Mouse (Mus musculus): ENCODE measurements around the gene Psg17. TPM values are rescaled to one million over a fixed set of nuclear protein-coding genes. Genes with fewer than 3 reads are reported as not detected.
A peak's percentile ranks its signal among the peaks of the same experiment; 100 is the strongest.

The Psg17 gene
- polyA plus RNA-seq, 1 experiment from 2014 or later, result 0.08 TPM

DNA sequence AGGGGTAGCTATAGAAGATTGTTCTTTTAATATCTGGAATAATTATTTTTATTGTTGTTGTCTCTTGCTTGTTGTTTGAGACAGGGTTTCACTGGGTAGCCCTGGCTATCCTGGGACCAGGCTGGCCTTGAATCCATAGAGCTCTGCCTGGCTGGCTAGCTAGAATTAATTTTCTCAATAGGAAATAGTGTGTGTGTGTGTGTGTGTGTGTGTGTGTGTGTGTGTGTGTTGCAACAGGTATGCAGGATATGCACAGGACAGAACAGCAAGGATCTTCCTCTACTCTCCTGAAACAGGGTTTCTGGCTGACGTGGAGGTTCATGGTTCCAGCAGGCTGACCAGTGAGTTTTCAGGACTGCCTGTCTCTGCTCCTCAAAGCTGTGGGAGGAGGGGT is 19.8 kb upstream of the Psg17 start:
- Histone ChIP-seq H3K27ac (ENCODE audit: low read depth) (peak overlapping the region; percentile 76; the same call in 1 of the 2 replicates), H3K4me1 (ENCODE audit: insufficient read depth) (0 out of 2 replicates have a peak, but pooled peaks cover 2% of the 10 kb centered on the region), H3K27me3 (ENCODE audit: insufficient read depth, low read length) (no peaks in the 10 kb centered on the region), H3K9me3 (ENCODE audit: low read depth, low read length) (no peaks in the 10 kb centered on the region), H3K36me3 (ENCODE audit: insufficient read depth) (no peaks in the 10 kb centered on the region), H3K9ac (peak overlapping the region; percentile 43), H3K4me2 (peak overlapping the region; percentile 69), H3K4me3 (ENCODE audit: low read depth, low read length) (peak overlapping the region; percentile 31)
- ATAC-seq (ENCODE audit: insufficient read depth), result peak; percentile 18; the same call in 1 of the 2 replicates
- no peak for TF ChIP-seq CTCF (IDR thresholded peaks at IDR 0.05; ENCODE audit: low read depth)
- DNase-seq, result no peak
- WGBS, result 64% methylated on average over 1 of the region's 1 CpGs

DNA sequence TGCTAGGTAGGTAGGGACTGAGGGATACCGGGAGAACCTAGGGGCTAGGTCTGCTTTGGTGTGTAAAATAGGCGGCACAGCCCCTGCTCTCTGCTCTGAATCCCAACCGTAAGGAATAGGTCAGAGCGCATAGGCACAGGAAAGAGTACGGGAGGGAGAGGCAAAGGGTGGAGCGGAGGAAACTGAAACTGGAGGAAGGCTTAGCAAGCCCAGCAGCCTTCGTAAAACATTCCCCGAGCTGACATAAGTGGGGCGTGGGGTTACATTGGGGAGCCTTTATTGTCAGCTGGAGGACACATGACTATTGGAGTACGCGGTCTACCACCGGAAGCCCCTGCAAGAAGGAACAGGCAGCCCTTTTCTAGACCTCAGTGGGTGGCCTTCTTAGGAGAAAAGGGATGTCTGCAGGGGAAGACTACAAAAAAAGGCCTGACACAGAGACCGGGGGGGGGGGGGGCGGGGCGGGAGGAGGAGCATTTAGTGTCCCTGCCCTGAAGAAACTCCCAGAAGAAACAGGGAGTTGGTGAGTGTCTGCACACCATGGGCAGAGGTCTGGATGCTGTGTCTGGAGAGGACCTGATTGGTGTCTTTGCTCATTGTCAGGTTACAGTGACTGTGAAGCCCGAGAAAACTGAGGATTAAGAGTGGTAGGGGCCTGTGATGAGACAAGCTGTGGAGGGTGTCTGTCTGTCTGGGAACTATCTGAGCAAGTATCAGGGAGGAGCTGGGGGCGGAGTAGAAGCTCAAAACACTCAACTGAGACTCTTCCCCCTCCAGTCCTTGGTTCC is 19.2 kb upstream of the Psg17 start:
- H3K4me1 ChIP-seq (ENCODE audit: insufficient read depth), result 0 out of 2 replicates have a peak, but pooled peaks cover 2% of the 10 kb centered on the region
- peak overlapping the region; percentile 41 for H3K4me3 ChIP-seq (ENCODE audit: low read depth, low read length)
- no peak for TF ChIP-seq CTCF (IDR thresholded peaks at IDR 0.05; ENCODE audit: low read depth)
- no peaks in the 10 kb centered on the region for H3K9me3 ChIP-seq (ENCODE audit: low read depth, low read length)
- no peaks in the 10 kb centered on the region for H3K27me3 ChIP-seq (ENCODE audit: insufficient read depth, low read length)
- H3K4me2 ChIP-seq, result peak overlapping the region; percentile 69
- peak overlapping the region; percentile 96 for H3K27ac ChIP-seq (ENCODE audit: low read depth)
- peak overlapping the region; percentile 61 for H3K9ac ChIP-seq
- peak; percentile 87 for DNase-seq
- H3K36me3 ChIP-seq (ENCODE audit: insufficient read depth), result no peaks in the 10 kb centered on the region
- WGBS, result 3% methylated on average over 14 of the region's 17 CpGs
- ATAC-seq (ENCODE audit: insufficient read depth), result peak; percentile 89

DNA sequence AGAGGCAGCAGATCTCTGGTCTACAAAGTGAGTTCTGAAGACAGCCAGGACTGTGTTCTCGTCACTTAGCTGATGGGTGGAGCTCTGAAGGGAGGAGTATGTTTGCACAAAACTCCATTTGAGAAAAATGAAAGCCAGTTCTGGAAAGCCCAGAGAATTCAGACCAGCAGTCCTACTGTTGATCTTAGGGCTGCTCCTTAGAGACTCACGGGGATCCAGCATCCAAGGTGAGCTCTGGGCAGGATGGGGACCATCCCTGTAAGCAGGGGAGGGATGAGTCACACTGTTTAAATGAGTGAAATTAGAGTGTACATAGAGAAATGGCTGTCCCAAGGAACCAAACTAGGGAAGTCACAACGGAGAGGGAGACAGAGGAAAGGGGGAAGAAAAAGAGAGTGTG is 18.5 kb upstream of the Psg17 start, which contains the start of gene Mill2:
Gene Mill2, plus strand, starts transcription at position 102 of the 400 bp plus-strand sequence.
- Histone ChIP-seq H3K9me3 (ENCODE audit: low read depth, low read length) (no peaks in the 10 kb centered on the region), H3K36me3 (ENCODE audit: insufficient read depth) (no peaks in the 10 kb centered on the region), H3K4me1 (ENCODE audit: insufficient read depth) (0 out of 2 replicates have a peak, but pooled peaks cover 2% of the 10 kb centered on the region), H3K9ac (peak within 1 kb of the TSS; percentile 61), H3K4me2 (peak within 1 kb of the TSS; percentile 69), H3K4me3 (ENCODE audit: low read depth, low read length) (peak within 1 kb of the TSS; percentile 41), H3K27ac (ENCODE audit: low read depth) (peak within 1 kb of the TSS; percentile 96), H3K27me3 (ENCODE audit: insufficient read depth, low read length) (no peaks in the 10 kb centered on the region)
- TF ChIP-seq CTCF (IDR thresholded peaks at IDR 0.05; ENCODE audit: low read depth), result no peak
- WGBS, result 7% methylated on average over 3 of the region's 3 CpGs
- DNase-seq (peak; percentile 73), ATAC-seq (ENCODE audit: insufficient read depth) (peak; percentile 47)

DNA sequence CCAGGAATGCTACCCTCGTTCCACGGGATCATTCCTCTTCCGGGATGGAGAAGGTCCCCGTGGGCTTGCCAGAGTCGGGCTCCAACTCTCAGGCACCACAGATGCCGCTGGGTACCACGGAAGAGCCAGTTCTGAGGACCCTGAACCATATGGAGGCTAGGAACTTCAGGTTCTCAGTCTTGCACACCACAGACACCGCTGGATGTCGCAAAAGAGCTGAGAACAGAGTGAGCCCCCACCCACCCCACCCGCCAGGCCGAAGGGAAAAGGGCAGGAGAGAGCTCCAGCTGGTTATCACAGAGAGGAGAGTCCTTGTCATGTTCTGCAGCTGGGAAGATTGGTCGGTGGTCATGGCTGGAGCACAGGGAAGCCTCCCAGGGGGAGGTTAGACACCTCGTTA is 10.9 kb upstream of the Psg17 start:
- no peak overlapping the region for H3K9ac ChIP-seq
- no peak for TF ChIP-seq CTCF (IDR thresholded peaks at IDR 0.05; ENCODE audit: low read depth)
- H3K9me3 ChIP-seq (ENCODE audit: low read depth, low read length), result no peaks in the 10 kb centered on the region
- H3K4me2 ChIP-seq, result no peak overlapping the region
- no peaks in the 10 kb centered on the region for H3K27me3 ChIP-seq (ENCODE audit: insufficient read depth, low read length)
- no peak overlapping the region for H3K27ac ChIP-seq (ENCODE audit: low read depth)
- H3K36me3 ChIP-seq (ENCODE audit: insufficient read depth), result no peaks in the 10 kb centered on the region
- DNase-seq (peak; percentile 18), ATAC-seq (ENCODE audit: insufficient read depth) (no peak)
- 44% methylated on average over 13 of the region's 13 CpGs for WGBS
- H3K4me1 ChIP-seq (ENCODE audit: insufficient read depth), result no peaks in the 10 kb centered on the region
- no peak overlapping the region for H3K4me3 ChIP-seq (ENCODE audit: low read depth, low read length)

DNA sequence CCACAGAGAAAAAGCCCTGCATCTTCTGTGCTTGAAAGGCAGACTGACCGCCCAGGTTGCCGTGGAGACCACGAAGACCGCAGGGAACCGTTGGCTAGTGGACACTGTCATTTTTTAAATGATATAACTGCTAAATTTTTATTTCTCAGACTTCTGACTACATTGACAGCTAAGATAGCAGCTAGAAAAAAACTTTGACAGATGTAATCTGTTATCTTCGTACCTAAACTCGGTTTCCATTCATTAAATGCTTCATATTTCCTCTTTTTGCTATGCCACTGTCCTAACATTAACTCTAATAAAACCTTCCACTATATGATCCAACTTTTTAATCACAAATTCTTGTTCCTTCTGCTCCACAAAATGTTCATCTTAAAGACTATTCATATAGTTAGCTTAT is 8.1 kb upstream of the Psg17 start:
- Histone ChIP-seq H3K27ac (ENCODE audit: low read depth) (no peak overlapping the region), H3K9me3 (ENCODE audit: low read depth, low read length) (no peaks in the 10 kb centered on the region), H3K4me2 (no peak overlapping the region), H3K27me3 (ENCODE audit: insufficient read depth, low read length) (no peaks in the 10 kb centered on the region), H3K4me3 (ENCODE audit: low read depth, low read length) (no peak overlapping the region), H3K4me1 (ENCODE audit: insufficient read depth) (no peaks in the 10 kb centered on the region), H3K36me3 (ENCODE audit: insufficient read depth) (no peaks in the 10 kb centered on the region), H3K9ac (no peak overlapping the region)
- WGBS, result 73% methylated on average over 7 of the region's 7 CpGs
- no peak for TF ChIP-seq CTCF (IDR thresholded peaks at IDR 0.05; ENCODE audit: low read depth)
- no peak for ATAC-seq (ENCODE audit: insufficient read depth)
- no peak for DNase-seq

DNA sequence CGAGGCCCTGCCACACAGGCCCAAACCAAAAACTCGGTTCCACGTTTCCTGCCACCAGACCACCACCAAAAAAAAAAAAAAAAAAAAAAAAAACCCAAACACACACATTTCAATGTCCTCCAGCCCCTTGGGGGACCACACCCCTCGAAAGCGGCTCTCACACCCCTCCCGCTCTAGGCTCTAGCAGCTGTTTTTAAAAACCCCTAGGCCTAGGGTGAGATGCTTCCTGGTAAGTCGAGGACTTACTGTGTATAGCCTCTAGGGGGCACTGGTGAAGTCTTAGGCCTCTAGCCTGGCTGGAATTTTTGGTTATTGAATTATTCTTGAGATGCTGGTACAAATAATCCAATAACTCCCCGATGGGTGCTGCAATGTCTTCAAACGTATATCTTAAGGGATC is 7.2 kb upstream of the Psg17 start:
- no peaks in the 10 kb centered on the region for H3K9me3 ChIP-seq (ENCODE audit: low read depth, low read length)
- ATAC-seq (ENCODE audit: insufficient read depth), result peak; percentile 56; the same call in 1 of the 2 replicates
- H3K36me3 ChIP-seq (ENCODE audit: insufficient read depth), result no peaks in the 10 kb centered on the region
- no peak overlapping the region for H3K27ac ChIP-seq (ENCODE audit: low read depth)
- peak; percentile 55 for TF ChIP-seq CTCF (IDR thresholded peaks at IDR 0.05; ENCODE audit: low read depth)
- no peaks in the 10 kb centered on the region for H3K4me1 ChIP-seq (ENCODE audit: insufficient read depth)
- peak; percentile 67 for DNase-seq
- WGBS, result 59% methylated on average over 9 of the region's 9 CpGs
- no peak overlapping the region for H3K4me2 ChIP-seq
- H3K9ac ChIP-seq, result no peak overlapping the region
- no peak overlapping the region for H3K4me3 ChIP-seq (ENCODE audit: low read depth, low read length)
- H3K27me3 ChIP-seq (ENCODE audit: insufficient read depth, low read length), result no peaks in the 10 kb centered on the region

DNA sequence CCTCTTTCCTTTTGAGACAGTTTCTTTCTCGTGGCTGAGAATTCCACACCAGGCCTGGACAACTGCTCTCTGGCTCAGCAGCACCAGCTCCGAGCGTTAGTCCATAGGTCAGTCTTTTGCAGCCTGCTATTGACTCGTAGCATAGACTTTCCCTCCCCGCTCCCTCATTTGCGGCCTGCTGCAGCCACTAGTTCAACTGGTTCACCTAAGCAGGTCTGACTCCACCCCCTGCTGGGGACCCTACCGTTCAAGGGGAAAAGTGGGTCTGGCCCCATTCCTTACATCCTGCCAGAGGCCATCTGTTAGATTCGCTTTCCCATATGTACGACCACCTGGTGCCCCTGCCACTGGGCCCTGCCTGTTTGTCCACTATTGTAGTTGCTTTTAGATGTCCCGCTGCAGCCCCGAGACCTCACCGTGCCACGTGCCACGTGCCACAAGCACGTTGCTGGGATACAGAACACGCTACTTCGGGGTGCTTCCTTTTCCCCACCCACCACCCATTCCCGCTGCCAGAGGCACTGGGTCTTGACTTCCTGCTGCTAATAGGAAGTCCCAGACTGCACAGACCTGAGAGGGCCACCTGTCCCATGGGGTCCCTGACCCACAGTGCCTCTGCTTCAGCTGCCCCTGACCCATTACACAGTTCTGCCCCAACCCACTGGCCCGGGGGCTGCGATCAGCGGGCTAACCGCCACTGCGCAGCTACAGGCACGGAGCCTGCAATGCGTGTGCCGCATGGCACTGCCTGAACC is 6.6 kb upstream of the Psg17 start:
- no peak for TF ChIP-seq CTCF (IDR thresholded peaks at IDR 0.05; ENCODE audit: low read depth)
- 61% methylated on average over 26 of the region's 26 CpGs for WGBS
- peak; percentile 31; the same call in 1 of the 2 replicates for ATAC-seq (ENCODE audit: insufficient read depth)
- H3K9ac ChIP-seq, result no peak overlapping the region
- H3K4me2 ChIP-seq, result no peak overlapping the region
- H3K27ac ChIP-seq (ENCODE audit: low read depth), result no peak overlapping the region
- H3K4me3 ChIP-seq (ENCODE audit: low read depth, low read length), result no peak overlapping the region
- no peaks in the 10 kb centered on the region for H3K36me3 ChIP-seq (ENCODE audit: insufficient read depth)
- no peak for DNase-seq
- H3K9me3 ChIP-seq (ENCODE audit: low read depth, low read length), result no peaks in the 10 kb centered on the region
- H3K4me1 ChIP-seq (ENCODE audit: insufficient read depth), result no peaks in the 10 kb centered on the region
- no peaks in the 10 kb centered on the region for H3K27me3 ChIP-seq (ENCODE audit: insufficient read depth, low read length)

All from lung, embryonic 14.5 days (tissue).